Mouse (Mus musculus) ES-Bruce4 (cell line): ENCODE measurements around the gene Gm20538.

Experiments
- CTCF ChIP-seq: IDR thresholded peaks from one replicate; pipeline ENCODE4 v1.8.1; 2011; ENCODE audit warnings: low read depth, low read length
- POLR2A ChIP-seq: IDR thresholded peaks from one replicate; pipeline ENCODE4 v1.8.1; 2011; ENCODE audit warnings: low read length; ENCODE audit not compliant: insufficient read depth

DNA sequence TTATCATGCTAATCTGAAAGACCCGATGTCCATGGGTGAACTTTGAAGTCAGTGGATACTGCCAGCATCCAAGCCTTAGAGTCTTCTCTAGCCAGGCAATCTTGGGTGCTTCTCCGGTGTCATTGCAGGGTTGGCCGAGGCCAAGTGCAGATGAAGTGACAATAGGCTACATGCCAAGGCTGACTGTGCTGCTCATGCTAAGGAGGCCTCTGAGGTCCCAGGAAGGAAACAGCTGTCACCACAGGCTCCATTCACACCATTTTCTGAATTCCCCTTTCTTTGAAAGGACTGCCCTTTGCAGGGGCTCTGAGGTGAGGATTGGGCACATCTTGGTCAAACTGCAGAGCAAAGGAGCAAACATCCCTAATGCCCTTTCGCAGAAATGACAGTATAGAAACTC is 49.9 kb downstream of the Gm20538 start:
- TF ChIP-seq CTCF, result no peak
- TF ChIP-seq POLR2A, result no peak
